Mouse (Mus musculus) MN1 (cell line): ENCODE results near the gene Gm21921.
"Not testable (repeated sequence)": the region's sequence is repeated elsewhere in the genome, so short reads cannot be mapped to it uniquely, and the experiment has no call there.

Experiments used
- DNase-seq: peaks from one replicate; pipeline ENCODE4 v3.0.0-alpha.2; 2016; ENCODE audit warnings: low spot score

The Gm21921 gene

GRCm38 (mm10) chrY:24796143-24796542 lies at the start of gene Gm21921:
Gene Gm21921, minus strand, starts transcription at chrY:24796243.
- not testable (repeated sequence) for DNase-seq
